Mouse (Mus musculus) CD8-positive naive resting alpha-beta T cell, adult 57 days (primary cell): ENCODE measurements around the gene Gne. TPM values are rescaled to one million over a fixed set of nuclear protein-coding genes. Genes with fewer than 3 reads are reported as not detected.

Experiments used
- total RNA-seq: library from RNA; stranded (reverse); gene quantifications from one replicate; pipeline ENCODE4 v1.2.4, GENCODE M21; 2023

The Gne gene
- total RNA-seq: 42.6 TPM

GRCm38 (mm10) chr4:44083945-44084344 is at the start of gene Gne:
Gene Gne (minus strand): TSS chr4:44084177.

DNA sequence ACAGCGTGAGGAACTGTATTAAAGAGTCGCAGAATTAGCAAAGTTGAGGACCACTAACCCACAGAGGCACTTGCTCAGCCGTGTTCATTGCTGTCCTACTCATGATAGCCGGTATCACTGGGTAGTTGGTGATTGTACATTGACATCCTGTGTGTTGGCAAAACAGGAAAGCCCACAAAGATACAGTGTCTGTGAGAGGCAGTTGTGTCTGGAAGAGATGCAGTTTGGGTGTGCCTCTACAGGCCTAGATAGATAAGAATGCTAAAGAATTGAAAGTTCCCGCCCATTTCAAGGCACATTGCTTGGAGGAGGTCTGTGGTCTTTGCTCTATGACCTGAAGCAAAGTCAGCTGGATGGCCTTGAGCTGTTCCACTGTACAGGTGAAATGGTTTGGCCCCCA is 79.9 kb downstream of the Gne start, which contains the start of gene Clta:
TSS of gene Clta (plus strand) at position 327 of the 400 bp plus-strand sequence.

Other genes with a start within 250 kb of the Gne start
- gene Olfr157, start 244.0 kb downstream of the Gne start, total RNA-seq: not detected
- gene Olfr155, start 232.6 kb downstream of the Gne start, total RNA-seq: not detected
- gene Reck, start 208.6 kb downstream of the Gne start, total RNA-seq: 5.8 TPM
- 86.6 TPM for gene Glipr2, start 126.8 kb downstream of the Gne start, total RNA-seq
- 4.3 TPM for gene Ccin, start 100.7 kb downstream of the Gne start, total RNA-seq
- gene Clta, start 79.7 kb downstream of the Gne start, total RNA-seq: 161 TPM
- 145 TPM for gene Rnf38, start 149.6 kb upstream of the Gne start, total RNA-seq
- gene Melk, start 216.7 kb upstream of the Gne start, total RNA-seq: not detected